In the genomic region with DNA sequence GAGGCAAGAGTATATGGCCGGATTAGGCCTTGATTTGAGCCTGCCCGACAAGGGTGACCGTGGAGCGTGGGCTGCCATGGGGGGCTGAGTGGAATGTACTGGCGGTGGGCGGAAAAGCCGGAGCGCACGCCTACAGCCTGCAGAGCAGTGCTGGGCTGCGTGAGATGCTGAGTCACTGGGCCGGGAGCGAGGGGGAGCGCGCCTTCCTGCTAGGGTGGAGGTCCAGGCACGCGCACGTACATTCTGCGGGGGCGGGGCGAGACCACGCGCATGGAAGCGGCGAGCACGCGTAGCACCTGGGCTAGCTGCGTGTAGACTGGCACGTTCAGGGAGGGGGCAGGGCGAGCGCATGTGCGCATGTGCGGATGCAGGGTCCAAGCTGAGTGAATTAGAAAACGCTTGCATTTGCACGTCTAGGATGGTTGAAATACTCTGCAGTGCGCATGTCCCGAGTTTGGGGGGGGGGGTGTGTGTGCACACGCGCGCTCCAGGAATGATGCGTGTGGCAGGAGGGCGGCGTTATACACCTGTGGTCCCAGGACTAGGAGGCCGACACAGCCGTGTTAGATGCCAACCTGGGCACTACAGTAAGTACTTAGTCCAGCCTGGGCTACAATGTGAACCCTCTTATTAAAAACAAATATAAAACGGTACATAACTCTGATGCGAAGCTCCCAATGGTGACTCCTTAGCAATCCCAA, we compare ENCODE assay signal across 8 mouse cellular contexts. TPM values are rescaled to one million over a fixed set of nuclear protein-coding genes. Genes with fewer than 3 reads are reported as not detected.
DNase-seq lines count a peak whose midpoint lies in the region; ATAC-seq and TF ChIP-seq lines count a peak whose summit lies in the region.

No protein-coding gene starts in this region.

- under 1% methylated on average over 46 of the region's 46 CpGs for WGBS in forebrain, embryonic 12.5 days
- under 1% methylated on average over 46 of the region's 46 CpGs for WGBS in heart, postnatal 0 days
- under 1% methylated on average over 46 of the region's 46 CpGs for WGBS in liver, embryonic 16.5 days (ENCODE audit: insufficient replicate concordance)
- WGBS in neural tube, embryonic 13.5 days = under 1% methylated on average over 46 of the region's 46 CpGs

- peak overlapping the region; percentile 63 for H3K9ac ChIP-seq in forebrain, embryonic 12.5 days
- peak overlapping the region; percentile 18; the same call in 1 of the 2 replicates for H3K9ac ChIP-seq in heart, postnatal 0 days (replicated peaks; ENCODE audit: low read depth, low read length)
- peak overlapping the region; percentile 64 for H3K9ac ChIP-seq in liver, embryonic 16.5 days (ENCODE audit: low read depth, low read length)
- H3K9ac ChIP-seq in neural tube, embryonic 13.5 days = peak overlapping the region; percentile 69

- no peaks in the 10 kb centered on the region for H3K9me3 ChIP-seq in E14TG2a.4 (ENCODE audit: low read length)
- no peaks in the 10 kb centered on the region for H3K9me3 ChIP-seq in forebrain, embryonic 12.5 days
- H3K9me3 ChIP-seq in heart, postnatal 0 days (replicated peaks; ENCODE audit: control insufficient read depth, low read length) = no peaks in the 10 kb centered on the region
- no peaks in the 10 kb centered on the region for H3K9me3 ChIP-seq in liver, embryonic 16.5 days (replicated peaks; ENCODE audit: control insufficient read depth, low read length)
- H3K9me3 ChIP-seq in neural tube, embryonic 13.5 days = no peaks in the 10 kb centered on the region

- DNase-seq in c-Kit-positive CD71-positive TER-119-positive erythroid progenitor cells, embryonic 14.5 days (ENCODE audit: low spot score) = peak; percentile 92
- peak; percentile 95 for DNase-seq in heart, postnatal 0 days (ENCODE audit: low spot score)
- peak; percentile 99 to 100 for DNase-seq in kidney, postnatal 4 days

- peak overlapping the region; percentile 86 for H3K4me3 ChIP-seq in E14TG2a.4 (replicated peaks; ENCODE audit: low read length)
- peak overlapping the region; percentile 47 for H3K4me3 ChIP-seq in forebrain, embryonic 12.5 days (replicated peaks)
- peak overlapping the region; percentile 50 for H3K4me3 ChIP-seq in heart, postnatal 0 days (ENCODE audit: low read depth, low read length)
- H3K4me3 ChIP-seq in liver, embryonic 16.5 days (ENCODE audit: low read depth, low read length) = peak overlapping the region; percentile 68
- H3K4me3 ChIP-seq in neural tube, embryonic 13.5 days = peak overlapping the region; percentile 46
- peak overlapping the region; percentile 81 for H3K4me3 ChIP-seq in testis, adult 2 months (ENCODE audit: control insufficient read depth, low read depth, low read length)

- ATAC-seq in forebrain, embryonic 12.5 days (ENCODE audit: low FRiP score) = peak; percentile 96
- ATAC-seq in heart, postnatal 0 days (ENCODE audit: insufficient read depth, low read depth) = peak; percentile 87
- ATAC-seq in liver, embryonic 16.5 days (ENCODE audit: low read depth) = peak; percentile 88
- peak; percentile 95 for ATAC-seq in neural tube, embryonic 13.5 days (ENCODE audit: low read depth)

- H3K36me3 ChIP-seq in E14TG2a.4 (ENCODE audit: insufficient read depth, low read length) = peaks cover 47% of the 10 kb centered on the region
- peaks cover 27% of the 10 kb centered on the region for H3K36me3 ChIP-seq in forebrain, embryonic 12.5 days (replicated peaks)
- H3K36me3 ChIP-seq in heart, postnatal 0 days (replicated peaks; ENCODE audit: control insufficient read depth, insufficient read depth, low read length) = peaks cover 31% of the 10 kb centered on the region
- peaks cover 12% of the 10 kb centered on the region for H3K36me3 ChIP-seq in liver, embryonic 16.5 days (ENCODE audit: control insufficient read depth, insufficient read depth)
- peaks cover 29% of the 10 kb centered on the region for H3K36me3 ChIP-seq in neural tube, embryonic 13.5 days
- no peaks in the 10 kb centered on the region for H3K36me3 ChIP-seq in testis, adult 2 months (ENCODE audit: control insufficient read depth, insufficient read depth, low read length)

- TF ChIP-seq EP300 in heart, postnatal 0 days (IDR thresholded peaks at IDR 0.05; ENCODE audit: low read depth) = no peak

- no peaks in the 10 kb centered on the region for H3K27me3 ChIP-seq in E14TG2a.4 (ENCODE audit: insufficient read depth, low read length)
- H3K27me3 ChIP-seq in forebrain, embryonic 12.5 days = no peaks in the 10 kb centered on the region
- H3K27me3 ChIP-seq in heart, postnatal 0 days (ENCODE audit: control insufficient read depth, insufficient read depth, low read length) = no peaks in the 10 kb centered on the region
- H3K27me3 ChIP-seq in liver, embryonic 16.5 days (ENCODE audit: control insufficient read depth, insufficient read depth, low read depth, low read length) = no peaks in the 10 kb centered on the region
- H3K27me3 ChIP-seq in neural tube, embryonic 13.5 days = no peaks in the 10 kb centered on the region
- H3K27me3 ChIP-seq in testis, adult 2 months (ENCODE audit: control insufficient read depth, insufficient read depth, low read length) = no peaks in the 10 kb centered on the region

- peak overlapping the region; percentile 86 for H3K27ac ChIP-seq in forebrain, embryonic 12.5 days
- peak overlapping the region; percentile 80 for H3K27ac ChIP-seq in heart, postnatal 0 days (ENCODE audit: low read depth)
- H3K27ac ChIP-seq in liver, embryonic 16.5 days (ENCODE audit: low read length) = peak overlapping the region; percentile 85
- peak overlapping the region; percentile 91 for H3K27ac ChIP-seq in neural tube, embryonic 13.5 days (replicated peaks)
- H3K27ac ChIP-seq in testis, adult 2 months (ENCODE audit: control insufficient read depth, insufficient read depth, low read depth, low read length) = peak overlapping the region; percentile 90

- no peak for TF ChIP-seq CTCF in E14TG2a.4 (conservative IDR thresholded peaks at IDR 0.05; ENCODE audit: low read length)
- TF ChIP-seq CTCF in heart, postnatal 0 days (IDR thresholded peaks at IDR 0.05; ENCODE audit: low read depth) = no peak
- no peak; the same call in 1 of the 2 replicates for TF ChIP-seq CTCF in testis, adult 2 months (IDR thresholded peaks at IDR 0.05; ENCODE audit: control insufficient read depth, insufficient read depth, insufficient replicate concordance, low read depth, low read length)

- TF ChIP-seq POLR2A in testis, adult 2 months (IDR thresholded peaks at IDR 0.05; ENCODE audit: control insufficient read depth, low read depth, low read length) = peak; percentile 81

- peak overlapping the region; percentile 67 for H3K4me2 ChIP-seq in forebrain, embryonic 12.5 days
- peak overlapping the region; percentile 59 for H3K4me2 ChIP-seq in heart, postnatal 0 days (ENCODE audit: low read depth, low read length)
- H3K4me2 ChIP-seq in liver, embryonic 16.5 days (ENCODE audit: low read depth, low read length) = peak overlapping the region; percentile 84
- H3K4me2 ChIP-seq in neural tube, embryonic 13.5 days = peak overlapping the region; percentile 69

- H3K4me1 ChIP-seq in E14TG2a.4 (replicated peaks; ENCODE audit: low read depth, low read length) = peaks cover 56% of the 10 kb centered on the region
- peaks cover 14% of the 10 kb centered on the region for H3K4me1 ChIP-seq in forebrain, embryonic 12.5 days
- peaks cover 25% of the 10 kb centered on the region; the same call in 1 of the 2 replicates for H3K4me1 ChIP-seq in heart, postnatal 0 days (ENCODE audit: control insufficient read depth, insufficient read depth)
- peaks cover 34% of the 10 kb centered on the region for H3K4me1 ChIP-seq in liver, embryonic 16.5 days (ENCODE audit: control insufficient read depth, low read depth, low read length)
- peaks cover 29% of the 10 kb centered on the region for H3K4me1 ChIP-seq in neural tube, embryonic 13.5 days (replicated peaks)
- peaks cover 15% of the 10 kb centered on the region for H3K4me1 ChIP-seq in testis, adult 2 months (ENCODE audit: control insufficient read depth, insufficient read depth, low read length)

RNA-seq across cellular contexts. Expression of gene Gpi1, which starts 3.9 kb away (rescaled TPM):
- polyA plus RNA-seq in forebrain, embryonic 12.5 days (2016; fragmentation: Nextera tagmentation; extraction: Ambion mirVana) = 260 and 266 TPM in 2 replicates
- total RNA-seq in heart, postnatal 0 days (2014; rRNA removed; ENCODE audit: low replicate concordance) = 645 and 692 TPM in 2 replicates
- polyA plus RNA-seq in heart, postnatal 0 days (2015; fragmentation: Nextera tagmentation; extraction: Ambion mirVana) = 587 and 618 TPM in 2 replicates
- 187 and 201 TPM in 2 replicates for polyA plus RNA-seq in liver, embryonic 16.5 days (2015; fragmentation: Nextera tagmentation; extraction: Ambion mirVana)
- 209 and 242 TPM in 2 replicates for polyA plus RNA-seq in neural tube, embryonic 13.5 days (2015; fragmentation: Nextera tagmentation; extraction: Ambion mirVana)
- 456 and 474 TPM in 2 replicates for polyA plus RNA-seq in testis, adult 2 months (2012; rRNA removed)

RNA-seq across cellular contexts. Expression of gene Gm6096, which starts 16.8 kb away (rescaled TPM):
- polyA plus RNA-seq in forebrain, embryonic 12.5 days (2016; fragmentation: Nextera tagmentation; extraction: Ambion mirVana) = not detected in 2 replicates
- total RNA-seq in heart, postnatal 0 days (2014; rRNA removed; ENCODE audit: low replicate concordance) = not detected in 2 replicates
- 0.32 TPM in 1 of 2 replicates, not detected in the other for polyA plus RNA-seq in heart, postnatal 0 days (2015; fragmentation: Nextera tagmentation; extraction: Ambion mirVana)
- polyA plus RNA-seq in liver, embryonic 16.5 days (2015; fragmentation: Nextera tagmentation; extraction: Ambion mirVana) = 0.22 and 0.24 TPM in 2 replicates
- not detected in 2 replicates for polyA plus RNA-seq in neural tube, embryonic 13.5 days (2015; fragmentation: Nextera tagmentation; extraction: Ambion mirVana)
- polyA plus RNA-seq in testis, adult 2 months (2012; rRNA removed) = not detected in 2 replicates

RNA-seq across cellular contexts. Expression of gene Pdcd2l, which starts 37.6 kb away (rescaled TPM):
- polyA plus RNA-seq in forebrain, embryonic 12.5 days (2016; fragmentation: Nextera tagmentation; extraction: Ambion mirVana) = 64.1 and 67.5 TPM in 2 replicates
- 32.5 and 41.9 TPM in 2 replicates for total RNA-seq in heart, postnatal 0 days (2014; rRNA removed; ENCODE audit: low replicate concordance)
- polyA plus RNA-seq in heart, postnatal 0 days (2015; fragmentation: Nextera tagmentation; extraction: Ambion mirVana) = 41.7 and 44.0 TPM in 2 replicates
- polyA plus RNA-seq in liver, embryonic 16.5 days (2015; fragmentation: Nextera tagmentation; extraction: Ambion mirVana) = 19.8 and 20.0 TPM in 2 replicates
- 77.9 and 83.8 TPM in 2 replicates for polyA plus RNA-seq in neural tube, embryonic 13.5 days (2015; fragmentation: Nextera tagmentation; extraction: Ambion mirVana)
- polyA plus RNA-seq in testis, adult 2 months (2012; rRNA removed) = 32.1 and 34.1 TPM in 2 replicates

Comparison
In these comparisons a context has a peak if more than half of its experiments do, and no peak if none do; other contexts are left out.
1. Peak in every context shown above with its lines: DNase-seq, ATAC-seq, H3K4me3 ChIP-seq and H3K27ac ChIP-seq.
2. H3K9ac ChIP-seq: peak in every context shown above with its lines; median percentile 69 in neural tube, embryonic 13.5 days; 64 in liver, embryonic 16.5 days; 63 in forebrain, embryonic 12.5 days; 18 in heart, postnatal 0 days.